Mouse (Mus musculus) embryonic facial prominence, embryonic 11.5 days (tissue): ENCODE measurements at regions not wholly inside any gene's neighbourhood (a gene's known extent, or its start where the extent isn't known, plus 50 kb on each side); places are given as distances from the start of the nearest gene placed in this dataset.

Source experiments
- ATAC-seq: fragments of 200-750 bp; cut with Nextera tagmentation; replicated peaks from 2 replicates; pipeline ENCODE4 v1.8.0; 2017; ENCODE audit warnings: low read depth; ENCODE audit not compliant: insufficient number of reproducible peaks, low FRiP score, low TSS enrichment
- DNase-seq: peaks from one replicate; pipeline ENCODE4 v3.0.0-alpha.2; 2015; ENCODE audit warnings: low spot score
- H3K27ac ChIP-seq: fragments of 300-500 bp; sonication (generic); replicated peaks from 2 replicates; pipeline ENCODE4 v1.5.1; 2014; ENCODE audit warnings: mild to moderate bottlenecking, low read depth, low read length, control low read depth
- H3K27me3 ChIP-seq: fragments of 300-500 bp; sonication (generic); 2 replicates; pipeline ENCODE4 v1.6.1; 2014; ENCODE audit warnings: mild to moderate bottlenecking, low read length, moderate library complexity, mixed read lengths; ENCODE audit not compliant: control insufficient read depth, insufficient read depth
- H3K36me3 ChIP-seq: fragments of 300-500 bp; sonication (generic); replicated peaks from 2 replicates; pipeline ENCODE4 v1.6.1; 2014; ENCODE audit warnings: low read depth, mild to moderate bottlenecking, low read length, moderate library complexity, mixed read lengths; ENCODE audit not compliant: control insufficient read depth, insufficient read depth
- H3K4me1 ChIP-seq: fragments of 300-500 bp; sonication (generic); 2 replicates; pipeline ENCODE4 v1.6.1; 2014; ENCODE audit warnings: low read length, mixed read lengths; ENCODE audit not compliant: control insufficient read depth, insufficient read depth
- H3K4me2 ChIP-seq: fragments of 300-500 bp; sonication (generic); 2 replicates; pipeline ENCODE4 v1.6.1; 2014; ENCODE audit warnings: low read depth, mild to moderate bottlenecking, control low read depth, low read length, moderate library complexity
- H3K4me3 ChIP-seq: fragments of 300-500 bp; sonication (generic); 2 replicates; pipeline ENCODE4 v1.5.1; 2014; ENCODE audit warnings: low read depth, low read length, control low read depth
- H3K9ac ChIP-seq: fragments of 300-500 bp; sonication (generic); replicated peaks from 2 replicates; pipeline ENCODE4 v1.6.1; 2014; ENCODE audit warnings: mild to moderate bottlenecking, control low read depth, low read length
- H3K9me3 ChIP-seq: fragments of 300-500 bp; sonication (generic); replicated peaks from 2 replicates; pipeline ENCODE4 v1.6.1; 2016; ENCODE audit warnings: mild to moderate bottlenecking, low read length, inconsistent platforms, mixed read lengths; ENCODE audit not compliant: control insufficient read depth
- WGBS: fragments of 180-500 bp; shearing (Covaris S2); extraction: QIAGEN DNeasy Blood & Tissue Kit; methylation state at CpG from one replicate; pipeline ENCODE4 v1.1.7; 2014; 5-methylcytosine and 5-hydroxymethylcytosine counted together

DNA sequence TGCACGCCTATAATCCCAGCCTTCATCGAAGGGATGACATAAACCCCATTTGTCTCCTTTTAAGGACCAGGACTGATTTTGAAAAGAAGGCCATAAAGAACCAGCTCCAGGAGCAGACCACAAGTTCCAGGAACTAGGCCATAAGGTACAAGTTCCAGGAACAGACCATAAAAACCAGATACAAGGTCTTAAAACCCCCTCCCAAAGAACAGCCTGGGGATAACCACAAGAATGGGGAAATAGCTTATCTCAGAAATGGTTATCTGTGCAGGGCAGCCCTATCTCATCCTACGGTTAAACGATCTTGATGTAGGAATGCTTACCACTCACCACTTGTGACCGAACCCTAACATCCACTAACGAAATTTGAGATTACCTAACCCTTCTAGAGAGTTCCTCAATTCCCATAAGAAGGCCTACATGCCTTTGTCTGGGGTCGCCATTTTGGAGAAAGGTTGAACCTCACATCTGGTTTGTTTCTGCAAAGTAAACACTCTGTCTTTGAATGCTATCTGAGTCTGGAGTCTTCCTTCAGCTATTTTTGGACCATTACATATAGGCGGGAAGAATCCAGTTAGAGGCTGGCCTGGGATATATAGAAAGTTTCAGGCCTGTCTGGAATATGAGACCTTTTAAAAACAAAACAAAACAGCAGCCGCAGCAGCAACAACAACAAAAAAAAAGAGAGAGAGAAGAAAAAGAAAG lies 103.5 kb upstream of the Fut8 start:
- Histone ChIP-seq H3K4me3 (no peak overlapping the region), H3K9me3 (no peaks in the 10 kb centered on the region), H3K27ac (no peak overlapping the region), H3K9ac (no peak overlapping the region), H3K4me1 (no peaks in the 10 kb centered on the region), H3K4me2 (no peak overlapping the region), H3K36me3 (no peaks in the 10 kb centered on the region), H3K27me3 (no peaks in the 10 kb centered on the region)
- DNase-seq (peak; percentile 23), ATAC-seq (no peak)
- WGBS = 58% methylated on average over 9 of the region's 9 CpGs

DNA sequence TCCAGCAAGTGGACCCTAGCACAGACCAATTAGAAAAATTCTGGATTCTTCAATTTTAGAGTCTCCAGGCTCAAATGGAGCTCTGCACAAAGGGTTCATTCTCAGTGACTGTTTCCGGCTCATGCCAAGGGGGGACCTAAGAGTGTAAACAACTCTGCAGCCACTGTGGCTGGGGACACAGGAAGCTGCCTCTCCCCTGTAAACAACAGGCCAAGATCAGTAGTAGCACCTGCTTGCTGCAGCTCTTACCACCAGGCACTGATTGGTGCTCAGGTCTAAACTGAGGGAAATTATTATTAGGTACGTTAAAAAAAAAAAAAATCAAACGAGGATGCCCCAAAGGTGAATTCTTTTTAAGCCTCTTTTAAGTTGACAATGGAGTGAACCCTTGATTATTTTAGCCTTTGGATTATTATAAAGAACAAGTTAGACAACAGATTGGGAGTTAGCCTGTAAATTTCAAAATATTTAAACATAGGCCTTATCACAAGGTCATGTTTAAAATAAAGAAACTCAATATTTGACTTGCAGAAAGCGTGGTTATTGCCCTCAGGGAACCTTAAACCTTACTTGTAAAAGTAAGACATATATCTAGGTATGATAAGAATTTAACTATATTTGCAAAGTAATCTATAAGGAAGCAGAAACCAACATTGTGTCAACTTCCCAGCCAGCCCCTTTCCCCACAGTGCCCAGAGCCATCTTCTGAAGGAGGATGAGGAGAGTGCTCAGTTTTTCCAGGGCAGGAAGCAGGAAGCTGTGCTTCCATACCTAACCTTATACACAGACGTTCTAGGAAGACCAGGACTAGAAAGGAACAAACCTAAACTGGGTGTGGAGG lies 104.2 kb upstream of the Fut8 start:
- H3K9ac ChIP-seq = no peak overlapping the region
- H3K27me3 ChIP-seq = no peaks in the 10 kb centered on the region
- H3K36me3 ChIP-seq = no peaks in the 10 kb centered on the region
- WGBS = 77% methylated on average over 5 of the region's 5 CpGs
- DNase-seq (no peak), ATAC-seq (no peak)
- H3K27ac ChIP-seq = no peak overlapping the region
- no peaks in the 10 kb centered on the region for H3K9me3 ChIP-seq
- H3K4me3 ChIP-seq = no peak overlapping the region
- H3K4me1 ChIP-seq = no peaks in the 10 kb centered on the region
- H3K4me2 ChIP-seq = no peak overlapping the region

GRCm38 (mm10) chr12:77131328-77131727 lies 106.6 kb upstream of the Fut8 start:
- H3K36me3 ChIP-seq = no peaks in the 10 kb centered on the region
- no peaks in the 10 kb centered on the region for H3K4me1 ChIP-seq
- H3K9ac ChIP-seq = no peak overlapping the region
- ATAC-seq = no peak
- H3K9me3 ChIP-seq = no peaks in the 10 kb centered on the region
- H3K4me3 ChIP-seq = no peak overlapping the region
- WGBS = 49% methylated on average over 7 of the region's 7 CpGs
- no peak for DNase-seq
- no peak overlapping the region for H3K4me2 ChIP-seq
- H3K27me3 ChIP-seq = no peaks in the 10 kb centered on the region
- H3K27ac ChIP-seq = no peak overlapping the region

DNA sequence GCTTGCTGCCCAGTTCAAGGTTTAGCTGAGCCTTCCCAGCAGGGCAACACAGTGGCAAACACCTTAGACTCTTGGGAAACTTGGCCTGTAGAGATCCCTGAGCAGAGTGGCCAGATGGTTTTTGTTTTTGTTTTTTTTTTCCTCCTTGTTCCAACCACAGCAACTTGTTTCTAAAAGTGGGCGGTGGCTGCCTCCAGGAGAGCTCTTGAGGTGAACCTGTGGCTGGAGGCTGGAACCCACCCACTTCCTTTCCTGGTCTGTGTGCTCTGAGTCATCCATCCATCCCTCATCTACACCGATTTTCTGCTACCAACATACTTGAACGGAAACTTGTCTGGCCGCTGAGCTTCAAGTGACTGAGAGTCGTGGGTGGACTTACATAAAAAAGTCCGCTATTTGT lies 107.4 kb upstream of the Fut8 start:
- H3K4me1 ChIP-seq = no peaks in the 10 kb centered on the region
- H3K27me3 ChIP-seq = no peaks in the 10 kb centered on the region
- H3K9me3 ChIP-seq = no peaks in the 10 kb centered on the region
- no peaks in the 10 kb centered on the region for H3K36me3 ChIP-seq
- H3K9ac ChIP-seq = no peak overlapping the region
- H3K4me3 ChIP-seq = no peak overlapping the region
- H3K4me2 ChIP-seq = no peak overlapping the region
- no peak overlapping the region for H3K27ac ChIP-seq
- WGBS = 76% methylated on average over 6 of the region's 6 CpGs
- no peak for ATAC-seq
- no peak for DNase-seq

GRCm38 (mm10) chr12:77124267-77124666 lies 113.7 kb upstream of the Fut8 start:
- Histone ChIP-seq H3K36me3 (no peaks in the 10 kb centered on the region), H3K9me3 (no peaks in the 10 kb centered on the region), H3K27ac (no peak overlapping the region), H3K27me3 (no peaks in the 10 kb centered on the region), H3K4me3 (no peak overlapping the region), H3K4me2 (no peak overlapping the region), H3K9ac (no peak overlapping the region), H3K4me1 (no peaks in the 10 kb centered on the region)
- ATAC-seq (no peak), DNase-seq (no peak)
- 64% methylated on average over 1 of the region's 1 CpGs for WGBS

GRCm38 (mm10) chr12:77113516-77113915 lies 124.4 kb upstream of the Fut8 start:
- no peak overlapping the region for H3K4me3 ChIP-seq
- ATAC-seq (no peak), DNase-seq (no peak)
- H3K27ac ChIP-seq = no peak overlapping the region
- H3K36me3 ChIP-seq = no peaks in the 10 kb centered on the region
- H3K4me1 ChIP-seq = no peaks in the 10 kb centered on the region
- no peaks in the 10 kb centered on the region for H3K9me3 ChIP-seq
- WGBS = 89% methylated on average over 2 of the region's 2 CpGs
- no peaks in the 10 kb centered on the region for H3K27me3 ChIP-seq
- no peak overlapping the region for H3K4me2 ChIP-seq
- H3K9ac ChIP-seq = no peak overlapping the region

- Histone ChIP-seq H3K9me3 (no peaks in the 10 kb centered on the region), H3K27me3 (no peaks in the 10 kb centered on the region)
- WGBS = 79% methylated on average over 2 of the region's 2 CpGs
Observed at GRCm38 (mm10) chr12:77112133-77112532, 125.8 kb upstream of the Fut8 start.

DNA sequence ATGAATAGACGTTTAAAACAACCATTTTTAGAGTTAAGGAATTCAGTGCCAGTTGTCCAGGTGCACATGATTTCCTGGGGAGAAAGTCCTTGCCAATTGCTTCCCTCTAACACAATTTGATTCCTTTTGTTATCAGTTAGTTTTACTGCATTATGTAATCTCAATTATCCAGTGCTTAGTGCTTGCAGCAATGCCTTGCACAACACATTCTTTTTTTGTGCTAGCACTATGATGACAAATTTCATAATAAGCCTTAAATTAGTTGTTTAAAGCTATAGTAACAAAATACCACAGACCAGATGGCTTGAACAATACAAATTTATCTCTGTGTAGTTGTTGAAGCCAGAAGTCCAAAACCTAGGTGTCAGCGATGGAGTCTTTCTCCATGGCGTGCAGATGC lies 130.7 kb upstream of the Fut8 start:
- H3K4me3 ChIP-seq = no peak overlapping the region
- DNase-seq (no peak), ATAC-seq (no peak)
- no peaks in the 10 kb centered on the region for H3K27me3 ChIP-seq
- H3K36me3 ChIP-seq = no peaks in the 10 kb centered on the region
- no peak overlapping the region for H3K27ac ChIP-seq
- WGBS = 87% methylated on average over 3 of the region's 3 CpGs
- H3K4me1 ChIP-seq = no peaks in the 10 kb centered on the region
- no peak overlapping the region for H3K9ac ChIP-seq
- no peak overlapping the region for H3K4me2 ChIP-seq
- no peaks in the 10 kb centered on the region for H3K9me3 ChIP-seq

More at GRCm38 (mm10) chr12:77112133-77112532, 125.8 kb upstream of the Fut8 start:
- no peak overlapping the region for H3K4me3 ChIP-seq
- no peaks in the 10 kb centered on the region for H3K36me3 ChIP-seq
- H3K4me2 ChIP-seq = no peak overlapping the region
- ATAC-seq (no peak), DNase-seq (no peak)
- no peak overlapping the region for H3K9ac ChIP-seq
- no peak overlapping the region for H3K27ac ChIP-seq
- H3K4me1 ChIP-seq = no peaks in the 10 kb centered on the region
